Mouse (Mus musculus) mature B cell (primary cell): ENCODE measurements around the gene Emb.

Experiments used
- in situ Hi-C: fragments of 300-500 bp; cut with MboI; formaldehyde crosslinking; loops from 2 replicates; pipeline ENCODE4 v1.14.3; 2019

Gene Emb

DNA sequence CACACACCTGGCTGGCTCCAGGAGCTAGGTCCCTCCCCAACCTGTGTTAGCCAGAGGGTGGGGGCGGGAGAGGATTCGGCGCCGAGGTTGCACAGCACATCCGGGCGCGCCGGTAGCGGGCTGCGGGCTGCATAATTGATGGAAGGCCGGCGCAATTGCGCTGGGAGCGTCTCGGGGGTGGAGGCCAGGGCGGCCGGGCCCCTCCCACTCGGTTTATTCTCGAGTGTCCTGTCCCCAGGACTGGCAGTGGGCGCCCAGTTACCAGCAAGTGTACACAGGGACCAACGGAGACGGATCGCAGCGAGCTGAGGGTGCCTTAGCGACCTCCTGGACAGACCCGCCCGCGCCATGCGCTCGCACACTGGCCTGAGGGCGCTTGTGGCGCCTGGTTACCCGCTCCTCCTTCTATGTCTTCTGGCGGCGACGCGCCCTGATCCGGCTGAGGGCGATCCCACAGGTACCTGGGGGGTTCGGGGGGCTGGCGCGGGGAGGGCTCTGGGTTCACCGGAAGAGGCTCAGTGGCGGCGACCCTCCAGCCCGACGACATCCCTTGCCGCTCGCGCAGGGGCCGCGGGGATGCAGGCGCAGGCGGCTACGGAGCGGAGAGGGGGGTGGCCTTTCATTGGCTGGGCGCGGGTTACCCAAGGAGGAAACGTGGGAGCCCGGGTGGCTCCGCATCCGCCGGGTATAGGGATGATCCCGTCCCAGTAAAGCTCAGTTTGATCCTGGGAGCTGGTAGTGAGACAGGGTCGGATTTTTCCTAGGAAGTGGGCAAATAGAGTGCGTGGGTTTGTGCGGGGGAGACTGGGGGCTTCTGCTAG, 12.4 kb downstream of the Emb start, which contains the start of gene Gm17509:
TSS of gene Gm17509 (minus strand) at position 575 of the 821 bp plus-strand sequence.
- in situ Hi-C loops, result no loop called here

DNA sequence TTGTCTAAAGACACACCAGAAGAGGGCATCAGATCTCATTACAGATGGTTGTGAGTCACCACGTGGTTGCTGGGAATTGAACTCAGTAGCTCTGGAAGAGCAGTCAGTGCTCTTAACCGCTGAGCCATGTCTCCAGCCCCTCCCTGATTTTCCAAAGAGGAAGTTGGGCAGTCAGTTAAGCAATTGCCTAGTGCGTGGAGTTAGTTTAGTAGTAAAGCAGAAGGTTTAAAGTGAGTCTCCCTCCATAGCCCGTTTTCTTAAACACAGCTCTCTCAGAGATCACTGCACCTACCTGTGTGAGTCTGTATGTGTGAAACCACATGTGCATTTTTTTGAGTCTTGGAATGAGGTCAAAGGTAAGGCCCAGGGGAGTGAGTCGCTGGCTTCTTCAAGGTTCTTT, 14.8 kb downstream of the Emb start:
- in situ Hi-C loops, result no loop called here

DNA sequence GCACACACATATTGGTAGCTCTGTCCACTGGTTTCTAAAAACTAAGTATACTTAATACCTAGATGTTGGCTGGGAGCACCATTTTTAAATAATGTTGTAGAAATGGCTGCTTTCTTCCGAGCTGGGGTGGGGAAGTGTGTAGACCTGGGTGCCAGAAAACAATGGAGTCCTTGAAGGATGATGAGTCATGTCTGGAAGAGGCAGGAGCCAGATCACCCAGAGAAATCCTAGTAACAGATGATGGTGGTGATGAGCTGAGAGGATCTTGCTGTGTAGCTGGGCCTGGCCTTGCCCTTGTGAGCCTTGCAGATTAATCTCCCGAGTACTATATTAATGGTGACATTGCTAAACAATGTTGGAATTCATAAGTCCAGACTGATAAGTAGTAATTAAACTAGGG, 16.6 kb downstream of the Emb start:
- in situ Hi-C loops, result no loop called here

DNA sequence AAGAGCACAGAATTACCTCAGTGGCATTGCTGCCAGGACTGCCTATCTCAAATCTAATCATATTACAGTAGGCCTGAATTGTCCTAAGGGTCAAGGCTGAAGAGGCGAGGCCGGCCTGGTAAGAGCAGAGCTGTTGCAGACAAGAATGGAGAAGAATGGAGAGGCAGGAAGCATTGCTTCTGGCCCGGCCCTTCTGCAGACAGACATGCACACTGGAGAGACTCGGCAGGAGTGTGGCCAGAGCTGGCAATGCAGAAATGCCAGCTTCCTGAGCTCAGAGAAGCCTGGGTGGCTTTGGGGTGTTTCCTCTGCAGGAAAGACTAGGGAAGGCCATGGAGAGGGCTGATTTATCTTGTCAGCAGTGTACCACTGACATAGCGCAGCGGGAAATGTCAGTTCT, 17.2 kb downstream of the Emb start:
- in situ Hi-C loops, result no loop called here

DNA sequence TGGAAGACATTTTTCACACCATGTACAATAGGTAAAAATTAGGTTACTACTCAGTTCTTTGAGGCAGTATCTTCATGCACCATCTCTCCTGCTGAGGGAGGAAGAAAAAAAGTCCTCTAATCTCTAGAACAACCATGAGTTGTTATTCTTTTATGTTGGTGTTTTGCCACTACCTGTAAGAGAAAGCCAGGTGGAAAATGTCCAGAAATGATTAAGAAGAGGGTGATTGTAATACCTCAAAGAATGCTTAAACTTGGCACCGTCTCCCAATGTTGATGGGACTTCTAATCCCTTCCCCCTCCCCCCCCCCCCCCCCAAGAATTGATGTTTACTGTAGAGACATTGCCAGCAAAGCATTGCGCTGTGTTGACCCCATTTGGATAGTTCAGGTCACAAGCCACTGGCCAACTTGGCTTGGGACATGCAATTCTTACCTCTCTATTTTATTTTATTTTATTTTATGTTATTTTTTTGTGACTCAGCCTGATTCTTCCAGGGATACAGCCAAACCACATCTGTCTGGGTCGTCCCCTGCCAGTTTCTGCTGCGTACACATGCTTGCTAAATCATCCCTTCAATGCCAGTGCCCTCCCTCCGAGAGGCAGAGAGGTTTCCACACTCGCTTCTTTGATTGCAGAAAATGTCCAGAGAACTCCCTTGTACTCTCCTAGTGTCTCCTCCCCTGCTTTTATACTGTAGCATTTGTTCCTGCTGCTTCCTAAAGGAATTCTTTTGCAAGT, 22.2 kb downstream of the Emb start:
- in situ Hi-C loops, result no loop called here

DNA sequence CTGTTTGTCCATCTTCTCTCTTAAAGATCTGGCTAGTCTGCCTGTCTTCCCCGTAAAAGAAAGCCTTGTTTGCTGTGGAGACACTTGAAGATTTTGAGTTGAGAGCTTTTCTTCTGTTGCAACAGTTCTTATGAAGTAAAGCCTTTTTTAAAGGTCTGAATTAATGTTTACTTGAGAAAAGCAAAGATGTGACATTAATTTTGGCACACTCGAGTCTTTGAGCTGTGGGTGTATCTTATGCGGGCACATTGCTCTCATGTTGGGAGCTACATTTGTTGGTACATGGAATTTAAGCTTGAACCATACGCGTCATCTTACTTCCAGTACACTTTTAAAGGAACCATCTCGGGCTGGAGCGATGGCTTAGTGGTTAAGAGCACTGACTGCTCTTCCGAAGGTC, 25.5 kb downstream of the Emb start:
- in situ Hi-C loops, result no loop called here

DNA sequence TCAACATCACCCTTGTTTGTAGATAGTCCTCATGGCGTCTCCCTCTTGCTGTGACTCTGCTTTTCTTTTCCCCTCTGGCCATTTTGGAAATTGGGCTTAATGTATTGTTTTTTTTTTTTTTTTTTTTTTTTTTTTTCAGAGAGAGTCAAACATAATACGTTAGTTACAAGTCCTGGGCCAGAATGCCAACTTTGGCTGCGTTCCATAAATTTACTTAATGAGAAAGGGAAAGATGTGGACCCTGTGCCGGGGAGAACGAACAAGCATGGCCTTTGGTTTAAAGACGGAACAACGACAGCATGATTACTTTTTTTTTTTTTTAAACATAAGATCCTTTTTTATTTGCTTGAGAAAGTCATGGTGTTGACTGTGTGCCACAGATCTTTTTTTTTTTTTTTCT, 26.1 kb downstream of the Emb start:
- in situ Hi-C loops, result no loop called here

DNA sequence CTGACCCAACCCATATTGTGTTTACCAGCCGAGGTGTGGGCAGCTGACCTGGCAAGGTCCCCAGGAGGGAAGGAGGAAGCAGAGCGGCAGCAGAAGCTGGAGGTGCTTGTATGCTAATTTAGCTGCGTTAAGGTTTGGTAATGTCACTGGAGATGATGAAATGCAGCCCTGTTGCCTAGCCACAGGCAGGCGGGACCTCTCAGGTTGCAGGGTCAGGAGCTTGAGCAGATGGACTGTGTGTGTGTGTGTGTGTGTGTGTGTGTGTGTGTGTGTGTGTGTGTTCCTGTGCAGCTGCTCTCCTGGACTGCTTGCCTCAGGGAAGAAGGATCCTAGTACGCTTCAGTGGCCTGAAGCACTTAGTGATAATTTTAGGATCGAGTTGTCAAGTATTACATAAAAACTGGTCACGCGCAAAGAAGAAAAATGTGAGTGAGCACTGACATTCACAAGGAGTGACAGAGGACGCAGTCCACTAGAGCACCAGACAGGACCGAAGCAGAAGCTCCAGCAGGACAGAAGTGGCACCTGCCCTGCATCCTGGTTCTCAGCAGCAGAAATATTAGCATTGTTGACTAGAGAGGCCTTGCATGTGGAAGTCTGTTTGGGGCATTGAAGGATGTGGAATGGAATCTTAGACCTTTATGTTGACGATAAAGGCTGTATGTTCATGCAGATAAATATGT, 27.3 kb downstream of the Emb start:
- in situ Hi-C loops, result no loop called here

DNA sequence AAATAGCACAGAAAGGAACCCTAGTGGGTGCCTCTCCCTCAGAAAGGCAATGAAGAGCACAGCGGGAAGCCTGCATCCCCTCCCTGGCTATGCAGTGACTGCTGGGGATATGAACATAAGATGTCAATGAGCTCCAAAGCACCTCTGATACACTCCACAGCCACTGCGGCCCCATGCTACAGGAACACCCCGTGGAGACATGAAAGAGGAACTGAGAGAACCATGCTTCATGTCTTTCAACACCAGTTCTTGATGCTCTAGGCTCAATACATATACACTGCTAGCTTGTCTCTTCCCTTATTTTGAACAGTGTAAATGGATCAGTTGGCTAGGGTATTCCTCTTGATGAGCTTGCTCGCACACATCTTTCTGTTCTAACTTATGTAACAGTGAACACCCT, 28.8 kb downstream of the Emb start:
- in situ Hi-C loops, result no loop called here

DNA sequence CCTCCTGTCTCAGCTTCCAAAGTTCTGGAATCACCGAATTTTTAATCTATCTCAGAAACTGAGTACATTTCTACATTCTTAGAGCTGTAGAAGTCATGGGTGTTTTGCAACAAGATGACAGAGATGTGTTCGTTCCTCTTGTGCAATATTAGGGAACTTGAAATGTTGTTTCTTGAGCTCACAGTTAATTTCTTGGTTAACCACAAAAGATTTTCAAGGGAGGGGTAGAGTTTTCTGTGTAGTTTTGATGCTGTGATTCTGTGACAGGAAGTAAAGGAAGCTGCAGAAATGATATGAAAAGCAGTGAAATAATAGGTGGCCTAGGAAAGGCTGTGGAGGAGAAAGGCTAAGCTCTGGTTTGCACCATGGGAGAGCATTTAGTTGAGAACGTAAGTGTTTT, 33.7 kb downstream of the Emb start:
- in situ Hi-C loops, result no loop called here

DNA sequence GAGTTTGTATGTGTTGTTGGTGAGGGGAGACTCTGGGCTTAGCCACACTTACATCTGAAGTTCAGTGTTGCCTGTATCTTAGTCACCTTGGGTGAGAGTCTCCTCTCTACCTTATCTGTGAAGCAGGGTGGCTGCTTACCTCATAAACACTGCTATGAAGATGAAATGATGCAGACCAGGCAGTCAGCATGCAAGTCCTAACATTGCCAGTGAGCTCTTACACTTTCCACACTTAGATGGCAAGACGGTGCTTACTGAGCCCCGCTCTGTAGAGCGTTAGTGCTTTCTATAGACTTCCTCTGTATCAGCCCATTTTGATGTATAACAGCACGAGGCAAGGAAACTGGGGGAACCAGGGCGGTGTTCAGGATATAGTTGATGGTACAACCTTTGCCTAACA, 34.3 kb downstream of the Emb start:
- in situ Hi-C loops, result no loop called here

DNA sequence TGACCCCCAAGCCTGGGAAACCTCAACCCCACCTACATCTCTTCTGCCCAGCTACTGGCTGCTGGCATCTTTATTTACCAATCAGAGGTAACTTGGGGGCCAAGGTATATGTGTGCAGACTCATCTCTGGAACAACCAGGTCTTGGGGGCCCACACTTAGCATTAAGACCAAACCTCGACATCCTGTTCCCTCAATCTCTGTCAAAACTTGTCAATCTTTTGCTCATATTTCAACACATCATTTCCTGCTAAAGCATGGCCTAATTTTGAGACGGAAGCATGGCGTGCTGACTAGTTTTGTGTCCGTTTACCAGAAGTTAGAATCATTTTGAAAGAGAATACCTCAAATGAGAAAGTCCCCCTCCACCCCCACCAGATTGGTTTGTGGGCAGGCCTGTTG, 52.4 kb downstream of the Emb start:
- in situ Hi-C loops, result no loop called here

DNA sequence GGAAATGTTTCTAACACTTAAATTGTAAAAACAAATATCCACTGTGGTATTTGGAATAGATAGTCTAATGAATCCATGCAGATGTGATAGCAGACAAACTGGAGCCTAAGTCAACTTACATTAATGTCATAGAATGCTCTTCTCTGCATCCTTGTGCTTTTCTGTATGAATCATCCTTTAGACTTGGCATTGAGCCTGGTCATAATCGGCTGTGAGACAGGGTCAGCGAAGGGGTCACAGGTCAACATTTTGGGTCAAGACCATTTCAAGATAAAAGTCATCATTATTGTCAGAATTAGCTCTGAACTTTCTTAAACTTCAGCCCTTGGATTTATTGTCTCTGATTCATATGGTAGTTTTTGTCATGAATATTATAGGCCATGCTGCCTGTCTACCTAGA, 57.8 kb downstream of the Emb start:
- in situ Hi-C loops, result no loop called here

DNA sequence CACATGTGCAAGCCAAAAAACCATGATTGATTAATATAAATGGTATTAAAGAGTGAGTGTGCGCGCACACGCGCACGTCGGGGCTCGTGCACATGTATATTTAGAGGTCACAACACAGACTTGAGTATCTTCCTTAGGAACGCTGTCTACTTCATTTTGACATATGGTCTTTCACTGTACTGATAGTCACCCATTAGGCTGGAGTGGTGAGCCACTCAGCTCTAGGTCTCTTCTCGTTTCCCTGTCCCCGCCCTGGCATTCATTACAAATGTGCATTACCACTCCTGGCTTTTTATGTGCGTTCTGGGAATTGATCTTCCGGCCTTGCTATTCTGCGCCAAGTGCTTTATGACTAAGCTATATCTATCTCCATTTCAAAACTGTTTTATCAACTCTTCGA, 59.6 kb downstream of the Emb start:
- in situ Hi-C loops, result no loop called here

DNA sequence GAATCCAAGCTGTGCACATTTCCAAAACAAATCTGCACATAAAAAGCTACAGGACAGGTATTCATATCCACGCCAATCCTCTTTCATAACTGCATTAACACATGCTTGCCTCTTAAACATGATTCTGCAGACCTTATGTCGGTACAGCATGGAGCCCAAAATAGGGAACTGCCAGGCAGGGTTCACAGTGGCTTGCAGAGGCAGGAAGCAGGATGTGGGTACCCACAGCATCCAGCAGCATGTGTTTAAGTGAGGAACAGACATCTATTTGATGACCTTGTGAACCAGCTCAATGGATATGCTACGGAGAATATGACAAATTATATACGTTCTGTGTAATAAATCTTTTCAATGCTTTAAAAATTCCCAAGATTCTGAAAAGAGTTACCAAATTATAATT, 75.7 kb downstream of the Emb start:
- in situ Hi-C loops, result no loop called here

DNA sequence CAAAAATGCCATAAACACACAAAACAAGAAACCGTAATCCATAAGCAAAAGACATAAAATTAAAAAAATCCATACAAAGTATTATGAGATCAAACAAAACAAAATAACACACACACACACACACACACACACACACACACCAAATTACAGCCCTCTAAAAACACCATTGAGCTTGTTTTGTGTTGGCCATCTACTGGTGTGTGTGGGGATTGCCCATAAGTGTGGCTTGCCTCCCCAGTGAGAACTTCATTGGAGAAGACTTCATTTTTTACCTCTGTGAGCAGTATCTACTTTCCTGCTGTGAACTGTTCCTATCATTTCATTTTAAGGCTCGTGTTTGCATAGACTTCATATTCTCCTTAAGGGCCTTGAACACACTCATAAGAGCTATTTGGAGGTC, 78.6 kb downstream of the Emb start:
- in situ Hi-C loops, result loop anchor here (5.0 kb wide), 1 partner anchor 80 kb away; the partner anchor contains the start of gene Emb

DNA sequence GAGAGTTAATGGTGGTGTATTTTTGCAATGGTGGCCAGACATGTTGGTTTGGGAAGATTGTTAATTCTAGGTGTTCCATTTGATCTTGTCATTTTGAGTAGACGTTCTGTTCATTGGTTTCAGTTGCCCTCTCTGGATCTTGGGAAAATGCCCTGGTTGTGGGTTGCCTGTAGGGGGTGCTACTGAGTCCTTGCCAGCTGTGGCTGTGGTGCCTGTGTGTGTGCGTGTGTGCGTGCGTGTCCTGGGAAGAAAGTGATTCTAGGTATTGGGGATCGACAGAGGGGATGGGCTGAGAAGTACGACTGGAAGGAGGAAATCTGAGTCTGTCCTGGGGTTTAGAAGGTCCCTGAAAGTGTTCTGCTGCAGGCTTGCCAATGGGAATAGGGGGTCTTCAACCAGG, 79.1 kb downstream of the Emb start:
- in situ Hi-C loops, result loop anchor here (5.0 kb wide), 1 partner anchor 80 kb away; the partner anchor contains the start of gene Emb

DNA sequence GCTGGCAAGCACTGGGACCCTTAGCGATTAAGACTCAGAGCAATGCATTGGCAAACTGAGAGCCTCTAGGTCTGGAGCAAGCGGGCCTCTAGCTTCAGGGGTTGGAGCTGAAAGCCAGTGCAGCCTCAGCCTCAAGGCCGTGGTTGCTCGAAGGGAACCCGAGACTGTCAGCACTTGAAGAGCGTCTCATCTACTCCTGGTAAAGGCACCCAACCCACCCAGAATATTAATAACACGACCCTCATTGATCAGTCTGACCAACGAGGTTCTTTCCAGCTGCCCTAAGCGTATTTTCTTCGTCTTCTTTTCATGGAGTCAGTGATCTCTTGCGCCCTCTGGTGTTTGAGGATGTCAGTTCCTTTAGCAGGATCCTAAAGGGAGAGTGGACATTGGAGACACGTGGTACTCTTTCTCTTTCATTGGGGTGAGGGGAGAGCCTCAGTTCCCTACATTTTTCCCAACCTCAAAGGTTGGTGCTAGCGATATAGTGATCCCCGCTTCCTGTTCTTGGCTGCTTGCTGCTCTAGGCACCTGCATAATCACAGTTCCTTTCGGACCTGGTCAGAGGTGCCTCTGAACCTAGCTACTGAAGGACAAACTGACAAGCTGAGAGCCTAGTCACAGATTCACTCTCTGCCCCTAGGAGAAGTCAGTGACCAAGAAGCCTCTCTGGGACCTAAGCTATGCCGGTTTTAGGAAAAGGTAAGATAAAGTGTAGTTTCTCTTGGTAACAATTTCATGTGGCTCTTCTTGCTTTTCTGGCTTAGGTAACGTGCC, 81.3 kb downstream of the Emb start:
- in situ Hi-C loops, result loop anchor here (5.0 kb wide), 1 partner anchor 82 kb away; the partner anchor contains the start of gene Emb

DNA sequence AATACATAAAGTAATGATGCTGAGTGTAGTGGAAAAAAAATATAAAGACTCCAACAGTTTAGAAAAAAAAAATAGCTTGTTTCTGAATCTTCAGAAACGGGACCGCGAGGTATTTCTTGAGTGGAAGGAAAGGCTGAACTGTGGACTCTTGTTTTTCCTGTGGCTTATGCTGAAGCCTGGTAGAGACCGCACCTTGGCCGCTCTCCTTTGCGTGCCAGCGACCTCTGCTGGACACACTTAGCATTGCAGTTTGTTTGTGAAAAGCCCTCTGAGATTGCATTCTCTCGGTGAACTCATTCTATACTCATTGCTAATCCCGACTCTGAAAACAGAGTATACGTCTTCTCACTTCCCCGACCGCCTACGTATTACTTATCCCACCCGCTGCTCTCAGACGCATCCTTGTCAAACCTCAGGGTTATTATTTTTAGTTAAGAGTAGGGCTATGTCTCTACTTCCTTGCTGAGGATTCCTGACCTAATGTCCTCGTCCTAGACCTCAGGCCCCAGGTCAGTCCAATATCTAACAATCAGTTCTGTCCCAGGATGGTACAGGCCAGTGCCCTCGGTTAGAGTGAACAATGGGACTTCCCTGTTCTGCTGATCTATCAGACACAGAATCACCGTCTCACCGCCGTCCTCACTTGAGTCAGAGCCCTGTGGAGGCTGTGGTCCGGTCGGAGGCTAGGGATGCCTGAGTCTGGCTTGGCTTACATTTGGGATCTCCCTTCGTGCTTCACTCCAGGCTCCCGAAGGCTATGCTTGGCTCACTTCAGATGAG, 103.3 kb downstream of the Emb start:
- in situ Hi-C loops, result no loop called here
